Mouse (Mus musculus) lung, adult 2 months (tissue): ENCODE measurements at regions not wholly inside any gene's neighbourhood (a gene's known extent, or its start where the extent isn't known, plus 50 kb on each side); places are given as distances from the start of the nearest gene placed in this dataset.

Experiments
- CTCF ChIP-seq: fragments of 200-500 bp; IDR thresholded peaks from 2 replicates; pipeline ENCODE4 v1.5.1; 2011; ENCODE audit warnings: mild to moderate bottlenecking, low read length, control low read depth; ENCODE audit not compliant: insufficient read depth
- POLR2A ChIP-seq: fragments of 200-500 bp; IDR thresholded peaks from 2 replicates; pipeline ENCODE4 v1.6.1; 2011; ENCODE audit warnings: low read depth, mild to moderate bottlenecking, control low read depth, low read length, borderline replicate concordance; ENCODE audit errors: extremely low read depth

DNA sequence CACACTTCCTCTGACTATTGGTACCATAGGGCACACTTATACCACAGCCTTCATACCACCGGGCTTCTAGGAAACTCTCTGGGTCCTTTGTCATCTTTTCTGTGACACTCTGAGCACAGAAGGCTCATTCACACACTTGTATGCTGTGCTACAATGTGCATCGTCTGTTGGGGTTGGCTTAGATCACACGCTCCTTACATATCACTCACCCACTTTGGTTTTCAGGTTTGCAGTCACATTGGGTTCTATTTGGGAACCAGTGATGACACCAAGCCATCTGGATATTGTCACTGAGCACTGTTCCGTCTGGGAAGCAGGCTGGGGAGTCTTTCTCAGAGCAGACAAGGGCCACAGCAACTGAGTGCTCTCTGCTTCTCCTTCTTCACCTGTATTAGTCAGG is 74.1 kb upstream of the Vldlr start:
- TF ChIP-seq CTCF: no peak
- no peak for TF ChIP-seq POLR2A
